Mouse (Mus musculus): ENCODE results near the gene Cbx7. TPM values are rescaled to one million over a fixed set of nuclear protein-coding genes. Genes with fewer than 3 reads are reported as not detected.
"Not testable (repeated sequence)": the region's sequence is repeated elsewhere in the genome, so short reads cannot be mapped to it uniquely, and the experiment has no call there.

The Cbx7 gene
- total RNA-seq, 2 experiments from 2014 or later: 49.8 to 50.3 TPM

GRCm38 (mm10) chr15:79901399-79901798 lies 69.5 kb downstream of the Cbx7 start:
- no peak for TF ChIP-seq CTCF (conservative IDR thresholded peaks at IDR 0.05)
- no peak for DNase-seq (ENCODE audit: low spot score in 2 of 2)
- Histone ChIP-seq H3K27ac (no peak overlapping the region), H3K4me3 (no peak overlapping the region)

DNA sequence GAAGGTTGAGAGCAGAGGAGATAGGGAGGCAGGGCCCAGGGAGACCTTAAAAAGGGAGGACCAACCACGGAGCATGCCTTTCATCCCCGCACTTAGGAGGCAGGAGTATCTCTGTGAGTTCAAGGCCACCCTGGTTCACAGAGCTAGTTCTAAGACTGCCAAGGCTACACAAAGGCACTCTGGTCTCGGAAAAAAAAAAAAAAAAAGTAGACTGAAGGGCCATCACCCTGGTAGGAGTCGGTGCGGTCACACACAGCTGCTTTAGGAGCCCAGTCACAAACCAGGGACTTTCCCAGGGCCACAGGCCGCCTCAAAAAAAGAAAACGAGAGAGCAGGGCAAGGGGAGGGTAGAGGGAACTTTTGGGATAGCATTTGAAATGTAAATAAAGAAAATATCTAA lies 70.2 kb downstream of the Cbx7 start:
- DNase-seq (ENCODE audit: low spot score in 2 of 2): no peak
- H3K27ac ChIP-seq: no peak overlapping the region
- TF ChIP-seq CTCF (conservative IDR thresholded peaks at IDR 0.05): no peak
- no peak overlapping the region for H3K4me3 ChIP-seq

GRCm38 (mm10) chr15:79899828-79900510 lies 71.0 kb downstream of the Cbx7 start:
- H3K27ac ChIP-seq: no peak overlapping the region
- DNase-seq (ENCODE audit: low spot score in 2 of 2): no peak
- H3K4me3 ChIP-seq: no peak overlapping the region
- TF ChIP-seq CTCF (conservative IDR thresholded peaks at IDR 0.05): no peak

- DNase-seq (ENCODE audit: low spot score in 2 of 2): no peak
- Histone ChIP-seq H3K4me3 (no peak overlapping the region), H3K27ac (no peak overlapping the region)
- no peak for TF ChIP-seq CTCF (conservative IDR thresholded peaks at IDR 0.05)
These were observed 71.9 kb downstream of the Cbx7 start for GRCm38 (mm10) chr15:79898988-79899387.

- Histone ChIP-seq H3K4me3 (no peak overlapping the region), H3K27ac (no peak overlapping the region)
- no peak for DNase-seq (ENCODE audit: low spot score in 2 of 2)
- no peak for TF ChIP-seq CTCF (conservative IDR thresholded peaks at IDR 0.05)
These were observed 74.7 kb downstream of the Cbx7 start for GRCm38 (mm10) chr15:79896080-79896725.

GRCm38 (mm10) chr15:79895221-79896079 lies 75.5 kb downstream of the Cbx7 start:
- H3K27ac ChIP-seq; DNase-seq (ENCODE audit: low spot score in 2 of 2); H3K4me3 ChIP-seq: not testable (repeated sequence)

DNA sequence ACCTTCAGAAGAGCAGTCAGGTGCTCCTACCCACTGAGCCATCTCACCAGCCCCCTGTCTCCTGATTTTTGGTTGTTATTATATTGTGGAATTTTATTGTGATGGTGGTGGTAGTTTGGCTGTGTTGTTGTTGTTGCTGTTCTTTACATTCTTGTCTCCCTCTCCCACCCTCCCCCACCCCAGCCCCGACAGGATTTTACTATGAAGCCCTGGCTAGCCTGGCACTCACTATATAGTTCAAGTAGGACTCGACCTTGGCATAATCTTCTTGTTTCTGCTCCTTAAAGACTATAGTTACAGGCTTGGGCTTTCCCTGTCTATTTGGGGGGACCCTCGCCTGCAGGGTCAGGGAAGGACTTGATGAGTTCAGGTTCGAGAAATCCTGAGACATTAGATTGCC lies 76.6 kb downstream of the Cbx7 start:
- no peak for DNase-seq (ENCODE audit: low spot score in 2 of 2)
- TF ChIP-seq CTCF (conservative IDR thresholded peaks at IDR 0.05): no peak
- H3K4me3 ChIP-seq: no peak overlapping the region
- no peak overlapping the region for H3K27ac ChIP-seq

DNA sequence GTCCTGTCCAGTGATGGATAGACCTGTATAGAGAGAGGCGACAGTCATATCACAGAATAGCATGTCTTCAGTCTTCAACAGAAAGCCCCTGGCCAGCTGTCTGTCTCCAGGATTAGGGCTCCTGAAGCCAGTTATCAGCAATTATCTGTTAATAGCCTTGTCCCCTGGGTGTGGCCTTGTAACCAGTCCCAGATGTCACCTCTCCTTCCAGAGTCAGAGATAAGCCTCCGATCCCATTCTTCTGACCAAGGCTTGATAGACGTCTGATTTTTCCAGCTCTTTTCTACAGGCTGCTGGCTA lies 77.1 kb downstream of the Cbx7 start:
- Histone ChIP-seq H3K27ac (no peak overlapping the region), H3K4me3 (no peak overlapping the region)
- DNase-seq (ENCODE audit: low spot score in 2 of 2): no peak
- TF ChIP-seq CTCF (conservative IDR thresholded peaks at IDR 0.05): no peak

GRCm38 (mm10) chr15:79892995-79893823 lies 77.7 kb downstream of the Cbx7 start:
- no peak for DNase-seq (ENCODE audit: low spot score in 2 of 2)
- Histone ChIP-seq H3K27ac (no peak overlapping the region), H3K4me3 (no peak overlapping the region; the same call in 1 of the 2 replicates)
- no peak for TF ChIP-seq CTCF (conservative IDR thresholded peaks at IDR 0.05)

DNA sequence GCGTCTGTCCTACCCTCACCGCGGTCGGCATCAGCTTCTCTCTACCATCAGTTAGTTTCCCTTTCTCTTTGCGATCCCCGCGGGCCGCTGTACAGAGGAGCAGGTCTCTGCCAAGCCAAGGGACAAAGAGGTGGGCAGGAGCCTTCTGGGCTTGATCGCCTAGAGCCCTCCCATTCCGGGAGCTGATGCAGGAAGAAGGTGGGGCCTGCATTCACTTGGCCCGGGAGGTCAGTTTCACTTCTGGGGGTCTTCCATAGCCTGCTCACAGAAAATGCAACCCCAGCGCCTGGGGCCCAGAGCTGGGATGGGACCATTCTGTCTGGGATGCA lies 78.7 kb downstream of the Cbx7 start:
- no peak for DNase-seq (ENCODE audit: low spot score in 2 of 2)
- TF ChIP-seq CTCF (conservative IDR thresholded peaks at IDR 0.05): no peak
- Histone ChIP-seq H3K27ac (peak overlapping the region; percentile 82), H3K4me3 (peak overlapping the region; percentile 51)

DNA sequence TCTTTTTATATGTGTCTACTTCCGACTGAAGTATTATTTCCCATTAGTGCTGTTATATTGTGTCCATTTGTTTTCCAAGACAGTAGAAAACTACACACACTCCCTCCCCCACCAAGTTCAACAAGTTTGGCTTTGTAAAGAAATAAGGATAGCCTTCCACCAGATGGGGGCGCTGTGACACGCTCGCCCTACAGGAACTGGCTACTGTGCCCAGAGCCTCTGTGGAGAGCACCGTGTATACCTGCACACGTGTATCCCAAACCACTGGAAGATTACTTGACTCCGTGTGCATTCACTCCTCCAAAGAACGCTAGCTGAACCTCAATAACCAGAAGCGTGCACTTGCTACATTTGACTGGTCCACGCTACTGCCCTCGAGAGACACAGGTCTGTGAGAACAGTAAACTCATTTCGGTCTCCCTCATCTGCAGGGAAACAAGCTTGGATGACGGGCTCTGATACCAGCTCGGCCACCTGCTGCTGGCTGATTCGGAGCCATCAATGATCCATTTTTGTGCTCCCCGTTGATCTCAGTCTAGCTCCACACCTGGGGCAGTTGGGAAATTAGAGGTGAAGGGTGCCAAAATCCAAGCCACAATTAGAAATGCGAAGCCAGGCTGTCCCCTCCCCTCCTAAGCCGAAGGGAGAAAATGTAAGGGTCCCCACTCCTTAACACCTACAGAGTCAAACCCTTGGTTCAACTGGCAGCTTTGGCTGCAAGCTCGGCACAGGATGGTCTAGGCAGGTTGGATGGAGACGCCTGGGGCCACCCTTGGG lies 79.3 kb downstream of the Cbx7 start, which contains the start of gene Apobec3:
TSS of gene Apobec3 (plus strand) at position 224 of the 777 bp plus-strand sequence.
- peak within 1 kb of the TSS; percentile 82 for H3K27ac ChIP-seq
- DNase-seq (ENCODE audit: low spot score in 2 of 2): peak in 1 of 2 experiments; percentile 58
- H3K4me3 ChIP-seq: peak within 1 kb of the TSS; percentile 51
- peak; percentile 85 for TF ChIP-seq CTCF (conservative IDR thresholded peaks at IDR 0.05)

DNA sequence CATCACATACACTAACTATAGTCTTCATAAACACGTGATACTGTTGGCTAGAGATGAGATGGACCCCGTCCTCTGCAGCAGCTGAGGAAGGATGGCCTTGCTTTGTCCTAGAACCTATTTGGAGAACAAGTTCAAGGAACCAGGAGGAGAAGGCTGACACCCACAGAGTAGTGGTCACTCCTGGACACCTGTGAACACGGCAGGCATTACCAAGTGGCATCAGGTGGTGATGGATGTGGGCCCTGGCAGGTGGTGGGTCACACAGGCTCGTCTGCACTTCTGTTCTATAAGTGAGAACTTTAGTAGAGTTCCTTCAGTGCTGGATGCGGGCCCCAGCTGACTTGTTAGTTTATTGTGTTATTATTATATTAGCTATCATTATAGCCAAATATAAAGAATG lies 86.1 kb downstream of the Cbx7 start:
- no peak overlapping the region for H3K4me3 ChIP-seq
- no peak for TF ChIP-seq CTCF (conservative IDR thresholded peaks at IDR 0.05)
- no peak overlapping the region for H3K27ac ChIP-seq
- DNase-seq (ENCODE audit: low spot score in 2 of 2): no peak

All from layer of hippocampus, adult 2 months (tissue).